Mouse (Mus musculus) liver, adult 2 months (tissue): Measurements from ENCODE around the gene Ap2a1.

Experiments used
- CTCF ChIP-seq: fragments of 200-500 bp; IDR thresholded peaks from 2 replicates; pipeline ENCODE4 v1.5.1; 2011; ENCODE audit warnings: low read depth, low read length, control low read depth
- POLR2A ChIP-seq: fragments of 200-500 bp; IDR thresholded peaks from 2 replicates; pipeline ENCODE4 v1.6.1; 2011; ENCODE audit warnings: low read length, control low read depth; ENCODE audit not compliant: insufficient read depth; ENCODE audit errors: extremely low read depth

DNA sequence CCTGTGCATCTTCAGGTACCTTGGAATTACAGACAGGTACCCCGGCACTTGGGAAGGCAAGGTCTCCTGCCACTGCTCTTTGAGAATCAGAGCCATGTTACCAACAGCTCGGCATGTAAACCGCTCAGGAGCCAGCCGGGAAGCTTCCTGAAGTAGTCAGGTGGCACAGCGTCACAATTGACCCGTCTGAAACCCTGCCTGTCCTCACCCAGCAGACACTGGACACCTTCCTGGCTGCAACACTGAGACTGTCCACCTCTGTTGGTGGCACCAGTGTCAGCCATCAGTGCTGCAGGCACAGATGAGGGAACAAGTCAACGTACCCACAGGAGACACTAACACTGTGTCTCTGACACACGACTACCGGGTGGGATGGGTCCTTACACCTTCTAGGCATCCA is 14.0 kb downstream of the Ap2a1 start:
- TF ChIP-seq CTCF (no peak), POLR2A (no peak)
